Mouse (Mus musculus) midbrain, postnatal 0 days (tissue): Measurements from ENCODE around the gene Katnb1. TPM values are rescaled to one million over a fixed set of nuclear protein-coding genes. Genes with fewer than 3 reads are reported as not detected.

Source experiments
- ATAC-seq: fragments of 200-750 bp; cut with Nextera tagmentation; 2 replicates; pipeline ENCODE4 v1.8.0; 2017; ENCODE audit warnings: moderate number of reproducible peaks, mild to moderate bottlenecking, moderate TSS enrichment, moderate library complexity; ENCODE audit not compliant: low FRiP score
- DNase-seq: peaks from one replicate; pipeline ENCODE4 v3.0.0-alpha.2; 2015; ENCODE audit warnings: low spot score
- H3K27ac ChIP-seq: fragments of 300-500 bp; sonication (generic); 2 replicates; pipeline ENCODE4 v1.5.1; 2014; ENCODE audit warnings: low read depth, mild to moderate bottlenecking, low read length, mixed read lengths
- H3K27me3 ChIP-seq: fragments of 300-500 bp; sonication (generic); 2 replicates; pipeline ENCODE4 v1.6.1; 2014; ENCODE audit warnings: low read length, control low read depth, mixed read lengths; ENCODE audit not compliant: insufficient read depth
- H3K36me3 ChIP-seq: fragments of 300-500 bp; sonication (generic); 2 replicates; pipeline ENCODE4 v1.6.1; 2014; ENCODE audit warnings: low read length, control low read depth, mixed read lengths; ENCODE audit not compliant: insufficient read depth
- H3K4me1 ChIP-seq: fragments of 300-500 bp; sonication (generic); 2 replicates; pipeline ENCODE4 v1.6.1; 2014; ENCODE audit warnings: mild to moderate bottlenecking, control low read depth, antibody characterized with exemption, low read length, mixed read lengths; ENCODE audit not compliant: insufficient read depth
- H3K4me2 ChIP-seq: fragments of 300-500 bp; sonication (generic); 2 replicates; pipeline ENCODE4 v1.6.1; 2014; ENCODE audit warnings: low read depth, mild to moderate bottlenecking, low read length, mixed read lengths; ENCODE audit not compliant: poor library complexity, severe bottlenecking
- H3K4me3 ChIP-seq: fragments of 300-500 bp; sonication (generic); 2 replicates; pipeline ENCODE4 v1.5.1; 2014; ENCODE audit warnings: low read depth, mild to moderate bottlenecking, low read length, moderate library complexity
- H3K9ac ChIP-seq: fragments of 300-500 bp; sonication (generic); replicated peaks from 2 replicates; pipeline ENCODE4 v1.6.1; 2014; ENCODE audit warnings: mild to moderate bottlenecking, low read length, moderate library complexity, mixed read lengths; ENCODE audit not compliant: poor library complexity, severe bottlenecking
- H3K9me3 ChIP-seq: fragments of 300-500 bp; sonication (generic); 2 replicates; pipeline ENCODE4 v1.6.1; 2016; ENCODE audit warnings: low read length, control low read depth
- CTCF ChIP-seq: IDR thresholded peaks from 2 replicates; pipeline ENCODE4 v1.5.1; 2016; ENCODE audit warnings: antibody characterized with exemption, mild to moderate bottlenecking
- WGBS: fragments of 180-500 bp; shearing (Covaris S2); extraction: QIAGEN DNeasy Blood & Tissue Kit; methylation state at CpG from one replicate; pipeline ENCODE4 v1.1.7; 2014; 5-methylcytosine and 5-hydroxymethylcytosine counted together
- polyA plus RNA-seq: library from polyadenylated mRNA; unstranded; fragments of >200 nt; fragmentation: Nextera tagmentation; extraction: Ambion mirVana; gene quantifications from 2 replicates; pipeline ENCODE4 v1.2.1, GENCODE M21; 2015
- total RNA-seq: library from RNA; depleted of rRNA; stranded (reverse); fragments of >200 nt; gene quantifications from 2 replicates; pipeline ENCODE4 v1.2.3, GENCODE M21; 2014

Gene Katnb1
- total and polyA plus RNA-seq, 2 experiments from 2014 or later, result 52.5 to 61.6 TPM

DNA sequence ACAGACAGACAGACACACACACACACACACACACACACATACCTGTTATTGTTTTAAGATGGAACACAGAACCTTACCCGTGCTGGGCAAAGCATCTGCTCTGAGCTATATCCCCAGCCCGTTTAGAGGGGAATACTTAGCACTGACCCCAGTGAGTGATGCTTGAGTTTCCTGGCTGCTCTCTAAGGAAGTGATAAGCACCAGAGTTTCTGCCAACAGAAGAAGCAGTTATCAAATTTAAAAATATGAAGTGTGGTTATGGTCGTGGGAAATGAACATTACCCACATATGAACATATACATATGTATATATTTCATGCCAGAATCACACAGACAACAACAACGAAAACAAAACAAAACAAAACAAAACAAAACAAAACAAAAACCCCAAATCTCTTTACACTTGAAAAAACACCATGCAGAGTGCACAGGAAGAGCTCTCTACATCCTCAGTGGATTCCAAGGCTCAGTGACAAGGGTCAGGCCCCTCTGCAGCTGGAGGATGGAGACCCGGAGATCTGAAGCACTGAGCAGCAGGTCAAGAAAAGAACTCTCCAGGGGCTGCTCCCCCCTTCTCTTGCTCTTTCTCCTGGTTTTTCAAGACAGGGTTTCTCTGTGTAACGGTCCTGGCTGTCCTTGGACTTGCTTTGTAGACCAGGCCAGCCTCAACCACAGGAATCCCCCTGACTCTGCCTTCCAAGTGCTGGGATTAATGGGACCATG lies 21.0 kb upstream of the Katnb1 start:
- ATAC-seq (no peak), DNase-seq (no peak)
- Histone ChIP-seq H3K4me1 (no peaks in the 10 kb centered on the region), H3K27me3 (no peaks in the 10 kb centered on the region), H3K9me3 (no peaks in the 10 kb centered on the region), H3K4me3 (no peak overlapping the region), H3K9ac (no peak overlapping the region), H3K36me3 (no peaks in the 10 kb centered on the region), H3K4me2 (no peak overlapping the region), H3K27ac (no peak overlapping the region)
- WGBS, result 65% methylated on average over 6 of the region's 6 CpGs
- no peak for TF ChIP-seq CTCF

DNA sequence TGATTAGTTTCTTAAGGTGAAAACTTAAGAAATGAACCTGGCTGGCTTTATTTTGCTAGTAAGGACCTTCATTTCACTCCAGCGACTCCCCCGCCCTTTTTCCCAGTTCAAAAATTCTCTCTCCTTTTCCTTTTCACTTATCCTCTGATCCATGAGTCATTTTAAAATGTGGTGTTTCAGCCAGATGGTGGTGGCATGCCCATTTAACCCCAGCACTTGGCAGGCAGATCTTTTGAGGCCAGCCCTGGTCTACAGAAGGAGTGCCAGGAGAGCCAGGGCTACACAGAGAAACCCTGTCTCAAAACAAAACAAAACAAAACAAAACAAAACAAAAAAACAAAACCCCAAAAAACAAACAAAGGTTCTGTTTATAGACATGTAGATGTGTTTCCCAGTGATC lies 16.5 kb upstream of the Katnb1 start:
- 90% methylated on average over 2 of the region's 2 CpGs for whole genome bisulfite sequencing
- H3K36me3 ChIP-seq, result no peaks in the 10 kb centered on the region
- no peak overlapping the region for H3K4me3 ChIP-seq
- no peak overlapping the region for H3K9ac ChIP-seq
- peak; percentile 35 for DNase-seq
- no peak overlapping the region for H3K27ac ChIP-seq
- no peaks in the 10 kb centered on the region for H3K27me3 ChIP-seq
- no peak for TF ChIP-seq CTCF
- H3K9me3 ChIP-seq, result no peaks in the 10 kb centered on the region
- H3K4me1 ChIP-seq, result no peaks in the 10 kb centered on the region
- ATAC-seq, result no peak
- H3K4me2 ChIP-seq, result no peak overlapping the region

DNA sequence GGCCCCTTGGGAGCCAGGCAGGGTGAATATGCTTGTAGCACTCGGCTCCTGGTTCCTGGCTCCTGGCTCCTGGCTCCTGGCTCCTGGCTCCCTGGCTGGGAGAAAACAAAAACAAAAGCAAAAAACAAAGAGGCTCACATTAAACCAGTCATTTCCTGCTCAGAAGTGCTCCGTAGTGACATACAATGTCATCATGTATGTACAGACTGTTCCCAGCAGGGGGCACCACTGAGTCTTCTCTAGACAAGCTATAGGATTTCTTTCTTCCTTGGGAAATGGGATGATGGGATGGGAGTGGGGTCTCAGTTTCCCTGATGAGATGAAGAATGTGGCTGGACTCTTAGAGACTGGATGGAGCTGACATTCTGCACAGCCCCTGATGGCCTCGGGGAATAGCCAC lies 13.4 kb upstream of the Katnb1 start:
- peak; percentile 54 for DNase-seq
- 64% methylated on average over 3 of the region's 3 CpGs for WGBS
- no peaks in the 10 kb centered on the region for H3K27me3 ChIP-seq
- H3K9ac ChIP-seq, result no peak overlapping the region
- no peaks in the 10 kb centered on the region for H3K36me3 ChIP-seq
- no peak overlapping the region for H3K27ac ChIP-seq
- no peak overlapping the region for H3K4me2 ChIP-seq
- ATAC-seq, result no peak
- peak; percentile 66 for TF ChIP-seq CTCF
- H3K4me3 ChIP-seq, result no peak overlapping the region
- no peaks in the 10 kb centered on the region for H3K4me1 ChIP-seq
- H3K9me3 ChIP-seq, result no peaks in the 10 kb centered on the region

DNA sequence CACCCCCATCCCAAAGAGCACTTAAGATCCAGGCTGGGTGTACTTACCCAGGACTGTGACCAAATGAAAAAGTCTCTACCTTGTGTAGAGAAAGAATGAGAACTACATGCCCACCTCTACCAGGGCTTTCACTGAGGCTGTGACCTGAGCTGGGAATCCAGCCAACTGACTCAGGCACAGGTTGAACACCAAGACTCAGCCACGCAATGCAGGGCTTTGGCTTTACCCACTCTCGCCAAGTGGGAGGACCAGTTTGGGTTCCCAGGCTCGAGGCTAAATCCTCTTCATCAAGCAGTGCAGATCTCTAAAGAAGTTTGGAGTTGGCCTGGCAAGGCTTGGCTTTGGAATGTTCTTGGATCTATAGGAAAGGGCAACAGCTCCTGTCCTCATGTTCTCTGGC lies 5.5 kb upstream of the Katnb1 start:
- no peaks in the 10 kb centered on the region for H3K9me3 ChIP-seq
- 74% methylated on average over 3 of the region's 3 CpGs for WGBS
- H3K9ac ChIP-seq, result no peak overlapping the region
- no peak overlapping the region for H3K4me2 ChIP-seq
- H3K4me3 ChIP-seq, result no peak overlapping the region
- no peaks in the 10 kb centered on the region for H3K36me3 ChIP-seq
- H3K4me1 ChIP-seq, result no peaks in the 10 kb centered on the region
- ATAC-seq (no peak), DNase-seq (no peak)
- no peaks in the 10 kb centered on the region for H3K27me3 ChIP-seq
- no peak overlapping the region for H3K27ac ChIP-seq
- no peak for TF ChIP-seq CTCF

DNA sequence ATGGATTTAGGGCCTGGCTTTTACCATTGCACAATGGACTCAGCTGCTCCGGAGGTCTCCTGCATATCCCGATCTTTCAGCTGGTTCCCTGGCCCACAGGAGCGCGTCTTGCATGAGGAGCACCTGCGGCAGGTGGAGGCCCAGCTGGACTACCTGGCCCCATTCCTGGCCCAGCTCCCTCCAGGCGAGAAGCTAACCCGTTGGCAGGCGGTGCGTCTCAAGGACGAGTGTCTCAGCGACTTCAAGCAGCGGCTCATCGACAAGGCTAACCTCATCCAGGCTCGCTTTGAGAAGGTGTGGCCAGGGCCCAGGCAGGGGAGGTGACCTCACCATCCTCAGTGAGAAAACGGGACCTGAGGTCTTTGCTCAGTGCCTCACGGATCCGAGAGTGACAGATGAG lies 4.8 kb upstream of the Katnb1 start:
- ATAC-seq (no peak), DNase-seq (no peak)
- WGBS, result 80% methylated on average over 17 of the region's 17 CpGs
- Histone ChIP-seq H3K9me3 (no peaks in the 10 kb centered on the region), H3K27ac (no peak overlapping the region), H3K9ac (no peak overlapping the region), H3K4me3 (no peak overlapping the region), H3K4me1 (no peaks in the 10 kb centered on the region), H3K36me3 (no peaks in the 10 kb centered on the region), H3K27me3 (no peaks in the 10 kb centered on the region), H3K4me2 (no peak overlapping the region)
- TF ChIP-seq CTCF, result no peak

DNA sequence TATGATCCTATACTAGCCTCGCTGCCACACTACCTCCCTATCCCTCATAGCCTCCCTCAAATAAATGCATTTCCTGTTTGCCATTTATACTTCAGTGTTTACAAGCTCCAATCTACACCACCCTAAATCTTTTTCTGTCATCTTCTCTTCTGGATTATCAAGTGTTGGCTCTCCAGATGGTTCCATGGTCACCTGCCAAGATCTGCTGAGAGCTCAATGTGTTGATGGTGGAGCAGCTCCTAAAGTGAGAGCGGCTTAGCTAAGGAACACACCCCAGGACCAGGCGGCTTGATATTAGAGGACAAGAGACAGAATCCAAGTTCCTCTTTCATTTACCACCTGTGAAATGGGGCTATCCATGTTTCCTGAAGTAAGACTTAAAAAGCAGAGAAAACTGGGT lies 2.9 kb upstream of the Katnb1 start:
- no peaks in the 10 kb centered on the region for H3K9me3 ChIP-seq
- 82% methylated on average over 3 of the region's 3 CpGs for WGBS
- no peak overlapping the region for H3K4me2 ChIP-seq
- no peak for TF ChIP-seq CTCF
- no peak overlapping the region for H3K9ac ChIP-seq
- no peak for DNase-seq
- no peak overlapping the region for H3K4me3 ChIP-seq
- H3K4me1 ChIP-seq, result peaks cover 7% of the 10 kb centered on the region; the same call in 1 of the 2 replicates
- H3K27me3 ChIP-seq, result no peaks in the 10 kb centered on the region
- H3K36me3 ChIP-seq, result no peaks in the 10 kb centered on the region
- no peak overlapping the region for H3K27ac ChIP-seq
- ATAC-seq, result no peak
